Mouse (Mus musculus) limb, embryonic 15.5 days (tissue): Measurements from ENCODE around the gene Fbxl8. TPM values are rescaled to one million over a fixed set of nuclear protein-coding genes. Genes with fewer than 3 reads are reported as not detected.

Experiments
- ATAC-seq: fragments of 200-750 bp; cut with Nextera tagmentation; 2 replicates; pipeline ENCODE4 v1.8.0; 2017; ENCODE audit warnings: low read depth, moderate TSS enrichment; ENCODE audit not compliant: insufficient number of reproducible peaks, low FRiP score, low TSS enrichment
- H3K27ac ChIP-seq: fragments of 300-500 bp; sonication (generic); 2 replicates; pipeline ENCODE4 v1.5.1; 2015; ENCODE audit warnings: moderate library complexity, mild to moderate bottlenecking, inconsistent platforms
- H3K27me3 ChIP-seq: fragments of 300-500 bp; sonication (generic); 2 replicates; pipeline ENCODE4 v1.6.1; 2015; ENCODE audit warnings: inconsistent platforms
- H3K36me3 ChIP-seq: fragments of 300-500 bp; sonication (generic); 2 replicates; pipeline ENCODE4 v1.6.1; 2015; ENCODE audit warnings: inconsistent platforms
- H3K4me1 ChIP-seq: fragments of 300-500 bp; sonication (generic); 2 replicates; pipeline ENCODE4 v1.6.1; 2015; ENCODE audit warnings: inconsistent platforms
- H3K4me2 ChIP-seq: fragments of 300-500 bp; sonication (generic); 2 replicates; pipeline ENCODE4 v1.6.1; 2015; ENCODE audit warnings: mild to moderate bottlenecking, inconsistent platforms
- H3K4me3 ChIP-seq: fragments of 300-500 bp; sonication (generic); 2 replicates; pipeline ENCODE4 v1.5.1; 2015; ENCODE audit warnings: mild to moderate bottlenecking, inconsistent platforms
- H3K9ac ChIP-seq: fragments of 300-500 bp; sonication (generic); 2 replicates; pipeline ENCODE4 v1.6.1; 2015; ENCODE audit warnings: inconsistent platforms
- H3K9me3 ChIP-seq: fragments of 300-500 bp; sonication (generic); 2 replicates; pipeline ENCODE4 v1.6.1; 2016; ENCODE audit warnings: inconsistent platforms
- WGBS: fragments of 180-500 bp; shearing (Covaris S2); methylation state at CpG from one replicate; pipeline ENCODE4 v1.1.7; 2015; 5-methylcytosine and 5-hydroxymethylcytosine counted together
- polyA plus RNA-seq: library from polyadenylated mRNA; unstranded; fragments of >200 nt; fragmentation: Nextera tagmentation; extraction: Ambion mirVana; gene quantifications from 2 replicates; pipeline ENCODE4 v1.2.1, GENCODE M21; 2015

Gene Fbxl8
- polyA plus RNA-seq, 1 experiment from 2014 or later, result 4.9 TPM

DNA sequence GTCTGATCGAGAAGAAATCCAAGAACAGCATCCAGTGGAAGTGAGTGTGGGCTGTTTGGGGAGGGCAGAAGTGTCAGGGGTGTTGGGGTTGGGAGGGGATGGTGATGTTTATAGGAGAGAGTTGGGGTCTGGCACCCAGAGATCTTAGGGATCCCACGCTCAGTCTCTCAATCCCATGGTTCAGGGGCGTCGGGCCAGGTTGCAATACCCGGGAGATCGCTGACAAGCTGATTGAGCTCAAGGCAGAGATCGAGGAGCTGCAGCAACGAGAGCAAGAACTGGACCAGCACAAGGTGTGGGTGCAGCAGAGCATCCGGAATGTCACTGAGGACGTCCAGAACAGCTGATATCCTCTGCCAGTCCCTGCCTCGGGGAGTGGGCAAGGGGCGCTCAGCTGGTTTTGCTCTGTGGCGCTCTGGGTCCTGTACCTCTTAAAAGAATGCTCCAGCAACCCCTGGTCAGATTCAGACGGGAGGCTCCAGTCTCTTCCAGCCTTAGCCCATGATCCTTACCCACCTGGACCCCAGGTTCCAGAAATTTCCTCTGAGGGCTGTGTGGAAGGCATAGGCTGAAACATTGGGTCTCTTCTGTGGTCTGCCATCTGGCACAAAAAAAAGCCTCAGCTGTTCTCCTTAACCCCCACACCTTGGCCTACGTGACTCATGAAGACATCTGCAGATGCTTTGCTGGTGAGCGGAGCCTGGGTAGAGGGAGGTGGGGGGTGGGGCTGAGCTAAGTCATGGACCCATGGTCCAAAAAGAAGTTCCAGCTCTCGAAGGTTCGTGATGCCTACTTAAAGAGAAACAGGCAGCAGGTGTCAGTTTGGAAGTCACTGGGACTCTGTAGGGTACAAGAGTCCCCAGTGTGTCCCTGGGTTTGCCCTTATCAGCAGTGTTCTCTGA lies 34.2 kb downstream of the Fbxl8 start:
- Histone ChIP-seq H3K4me3 (peak overlapping the region; percentile 96), H3K27ac (0 out of 2 replicates have a peak overlapping the region, but pooled peaks have one; percentile 77), H3K4me1 (peaks cover 23% of the 10 kb centered on the region), H3K27me3 (no peaks in the 10 kb centered on the region), H3K36me3 (peaks cover 37% of the 10 kb centered on the region), H3K9me3 (no peaks in the 10 kb centered on the region), H3K4me2 (peak overlapping the region; percentile 84), H3K9ac (peak overlapping the region; percentile 95)
- 56% methylated on average over 18 of the region's 18 CpGs for WGBS
- ATAC-seq, result no peak

- Histone ChIP-seq H3K4me2 (no peak overlapping the region), H3K9ac (no peak overlapping the region), H3K9me3 (no peaks in the 10 kb centered on the region), H3K36me3 (peaks cover 44% of the 10 kb centered on the region), H3K4me3 (no peak overlapping the region), H3K4me1 (peaks cover 35% of the 10 kb centered on the region), H3K27me3 (no peaks in the 10 kb centered on the region), H3K27ac (no peak overlapping the region)
- no peak for ATAC-seq
- 94% methylated on average over 8 of the region's 8 CpGs for WGBS
Observed at GRCm38 (mm10) chr8:105299962-105300361, 35.5 kb downstream of the Fbxl8 start.

DNA sequence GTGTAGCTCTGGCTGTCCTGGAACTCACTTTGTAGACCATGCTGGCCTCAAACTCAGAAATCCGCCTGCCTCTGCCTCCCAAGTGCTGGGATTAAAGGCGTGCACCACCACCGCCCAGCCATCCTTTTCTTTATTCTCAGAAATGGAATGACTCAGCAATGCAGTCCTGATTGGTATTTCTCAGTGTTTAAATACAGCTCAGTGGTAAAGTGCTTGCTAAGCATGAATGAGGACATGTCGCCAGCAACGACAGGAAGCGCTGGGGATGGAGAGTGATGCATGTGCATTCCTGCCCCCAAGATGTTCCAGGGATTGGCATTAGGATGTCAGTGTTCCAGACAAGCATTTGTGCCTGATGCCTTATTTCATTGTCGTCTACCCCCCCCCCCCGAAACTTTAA lies 38.9 kb downstream of the Fbxl8 start:
- Histone ChIP-seq H3K27me3 (no peaks in the 10 kb centered on the region), H3K4me2 (no peak overlapping the region), H3K4me1 (peaks cover 40% of the 10 kb centered on the region), H3K9ac (no peak overlapping the region), H3K36me3 (peaks cover 57% of the 10 kb centered on the region), H3K9me3 (no peaks in the 10 kb centered on the region), H3K4me3 (no peak overlapping the region), H3K27ac (no peak overlapping the region)
- WGBS, result 83% methylated on average over 8 of the region's 8 CpGs
- no peak for ATAC-seq

DNA sequence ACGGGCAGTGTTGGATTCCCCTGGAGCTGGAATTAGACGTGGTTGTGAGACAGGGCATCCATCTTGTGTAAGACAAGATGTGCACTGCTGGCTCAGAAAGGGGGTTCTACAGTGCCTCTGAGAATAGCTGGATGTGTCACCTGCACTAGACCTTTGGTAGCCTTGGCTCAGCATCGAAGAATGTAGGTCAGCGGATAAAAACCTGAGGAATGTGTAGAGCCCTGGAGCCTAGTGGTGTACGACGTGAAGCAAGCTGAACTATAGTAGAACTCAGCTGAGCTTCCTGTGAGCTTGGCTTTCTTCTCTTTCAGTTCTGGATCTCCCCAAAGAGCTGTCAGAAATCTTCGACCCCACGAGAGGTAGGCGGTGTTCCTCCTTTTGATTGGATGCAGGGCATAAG lies 39.4 kb downstream of the Fbxl8 start:
- 74% methylated on average over 9 of the region's 9 CpGs for WGBS
- Histone ChIP-seq H3K9ac (no peak overlapping the region), H3K27me3 (no peaks in the 10 kb centered on the region), H3K4me1 (peaks cover 35% of the 10 kb centered on the region), H3K4me3 (no peak overlapping the region), H3K9me3 (no peaks in the 10 kb centered on the region), H3K27ac (peak overlapping the region; percentile 66), H3K4me2 (no peak overlapping the region), H3K36me3 (peaks cover 62% of the 10 kb centered on the region)
- ATAC-seq, result no peak

GRCm38 (mm10) chr8:105304325-105305210 lies 40.1 kb downstream of the Fbxl8 start:
- H3K27ac ChIP-seq, result peak overlapping the region; percentile 66
- no peaks in the 10 kb centered on the region for H3K27me3 ChIP-seq
- no peak overlapping the region for H3K9ac ChIP-seq
- WGBS, result 48% methylated on average over 9 of the region's 9 CpGs
- no peak overlapping the region for H3K4me2 ChIP-seq
- H3K4me1 ChIP-seq, result peaks cover 33% of the 10 kb centered on the region
- no peaks in the 10 kb centered on the region for H3K9me3 ChIP-seq
- H3K36me3 ChIP-seq, result peaks cover 68% of the 10 kb centered on the region
- H3K4me3 ChIP-seq, result no peak overlapping the region
- ATAC-seq, result no peak

GRCm38 (mm10) chr8:105305211-105306145 lies 41.0 kb downstream of the Fbxl8 start, which contains the start of gene Elmo3:
Gene Elmo3, plus strand, starts transcription at chr8:105305601.
- H3K9me3 ChIP-seq, result no peaks in the 10 kb centered on the region
- 6% methylated on average over 27 of the region's 30 CpGs for WGBS
- ATAC-seq, result peak; percentile 64
- H3K36me3 ChIP-seq, result peaks cover 66% of the 10 kb centered on the region
- peak within 1 kb of the TSS; percentile 75 for H3K4me2 ChIP-seq
- peak within 1 kb of the TSS; percentile 42 for H3K9ac ChIP-seq
- H3K27ac ChIP-seq, result peak within 1 kb of the TSS; percentile 83
- H3K4me3 ChIP-seq, result peak within 1 kb of the TSS; percentile 38
- H3K4me1 ChIP-seq, result peaks cover 28% of the 10 kb centered on the region
- no peaks in the 10 kb centered on the region for H3K27me3 ChIP-seq

DNA sequence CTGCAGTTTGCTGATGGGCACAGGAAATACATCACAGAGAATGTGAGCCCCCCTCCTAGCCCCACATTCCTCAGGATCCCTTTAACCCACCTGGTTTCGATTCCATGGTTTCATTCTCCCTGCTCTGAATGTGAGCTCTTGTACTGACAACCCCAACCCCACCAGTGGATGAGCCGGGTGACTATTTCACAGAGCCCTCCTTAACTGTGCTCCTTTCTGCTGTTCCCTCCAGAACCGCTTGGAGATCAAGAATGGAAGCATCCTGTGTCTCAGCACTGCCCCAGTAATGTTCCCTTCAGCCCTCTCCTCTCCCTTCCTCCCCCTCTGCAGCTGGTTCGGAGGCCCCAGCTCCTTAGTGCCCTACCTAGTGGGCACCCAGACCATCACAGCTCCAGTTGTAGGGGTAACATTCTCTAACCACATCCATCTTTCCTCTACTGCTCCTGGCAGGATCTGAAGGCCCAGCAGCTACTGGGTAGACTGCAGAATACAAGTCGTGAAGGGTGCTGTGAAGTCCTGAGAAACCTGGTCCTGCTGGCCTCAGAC lies 41.8 kb downstream of the Fbxl8 start:
- Histone ChIP-seq H3K4me2 (peak overlapping the region; percentile 75), H3K36me3 (peaks cover 64% of the 10 kb centered on the region), H3K4me1 (peaks cover 28% of the 10 kb centered on the region), H3K9me3 (no peaks in the 10 kb centered on the region), H3K27ac (peak overlapping the region; percentile 83), H3K27me3 (no peaks in the 10 kb centered on the region), H3K9ac (peak overlapping the region; percentile 42; the same call in 1 of the 2 replicates), H3K4me3 (peak overlapping the region; percentile 38)
- WGBS, result 34% methylated on average over 5 of the region's 5 CpGs
- ATAC-seq, result no peak; the same call in 1 of the 2 replicates

- 94% methylated on average over 13 of the region's 13 CpGs for WGBS
- Histone ChIP-seq H3K27ac (no peak overlapping the region), H3K36me3 (peaks cover 66% of the 10 kb centered on the region), H3K27me3 (no peaks in the 10 kb centered on the region), H3K9me3 (no peaks in the 10 kb centered on the region), H3K4me1 (peaks cover 28% of the 10 kb centered on the region), H3K9ac (no peak overlapping the region), H3K4me3 (no peak overlapping the region), H3K4me2 (no peak overlapping the region)
- no peak for ATAC-seq
Observed at GRCm38 (mm10) chr8:105307670-105308069, 43.2 kb downstream of the Fbxl8 start.

DNA sequence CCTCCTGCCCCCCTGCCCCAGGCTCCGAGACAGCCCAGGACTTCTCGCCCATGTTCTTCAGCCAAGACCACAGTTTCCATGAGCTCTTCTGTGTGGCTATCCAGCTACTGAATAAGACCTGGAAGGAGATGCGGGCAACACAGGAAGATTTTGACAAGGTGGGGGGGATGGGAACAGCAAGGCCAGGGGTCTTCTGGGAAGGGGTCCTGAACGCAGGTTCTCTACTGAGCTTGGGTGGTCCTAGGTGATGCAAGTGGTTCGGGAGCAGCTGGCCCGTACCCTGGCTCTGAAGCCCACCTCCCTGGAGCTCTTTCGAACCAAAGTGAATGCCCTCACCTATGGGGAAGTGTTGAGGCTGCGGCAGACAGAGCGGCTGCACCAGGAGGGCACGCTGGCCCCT lies 44.0 kb downstream of the Fbxl8 start:
- no peaks in the 10 kb centered on the region for H3K27me3 ChIP-seq
- H3K36me3 ChIP-seq, result peaks cover 68% of the 10 kb centered on the region
- H3K4me1 ChIP-seq, result peaks cover 28% of the 10 kb centered on the region
- H3K9me3 ChIP-seq, result no peaks in the 10 kb centered on the region
- no peak overlapping the region for H3K27ac ChIP-seq
- no peak overlapping the region for H3K4me3 ChIP-seq
- WGBS, result 92% methylated on average over 10 of the region's 10 CpGs
- H3K4me2 ChIP-seq, result no peak overlapping the region
- H3K9ac ChIP-seq, result no peak overlapping the region
- no peak for ATAC-seq

- Histone ChIP-seq H3K9ac (no peak overlapping the region), H3K9me3 (no peaks in the 10 kb centered on the region), H3K4me2 (no peak overlapping the region), H3K36me3 (peaks cover 73% of the 10 kb centered on the region), H3K4me3 (no peak overlapping the region), H3K27me3 (no peaks in the 10 kb centered on the region), H3K27ac (no peak overlapping the region), H3K4me1 (peaks cover 22% of the 10 kb centered on the region)
- no peak for ATAC-seq
- WGBS, result 76% methylated on average over 15 of the region's 15 CpGs
Observed at GRCm38 (mm10) chr8:105309142-105309847, 44.8 kb downstream of the Fbxl8 start.
